Mouse (Mus musculus) embryonic fibroblast, embryonic 13.5 days (primary cell): Measurements from ENCODE around the gene Gca. TPM values are rescaled to one million over a fixed set of nuclear protein-coding genes. Genes with fewer than 3 reads are reported as not detected.

Source experiments
- H3K27ac ChIP-seq: 2 replicates; pipeline ENCODE4 v1.5.1; 2012; ENCODE audit warnings: low read length, control low read depth, inconsistent platforms; ENCODE audit not compliant: insufficient read depth
- H3K4me1 ChIP-seq: 2 replicates; pipeline ENCODE4 v1.6.1; 2011; ENCODE audit warnings: low read length; ENCODE audit not compliant: control insufficient read depth, insufficient read depth
- H3K4me3 ChIP-seq: 2 replicates; pipeline ENCODE4 v1.5.1; 2011; ENCODE audit warnings: mild to moderate bottlenecking, control low read depth, low read length; ENCODE audit not compliant: insufficient read depth
- CTCF ChIP-seq: IDR thresholded peaks from 2 replicates; pipeline ENCODE4 v1.5.1; 2011; ENCODE audit warnings: mild to moderate bottlenecking, control low read depth, low read length, moderate library complexity, borderline replicate concordance; ENCODE audit not compliant: insufficient read depth
- POLR2A ChIP-seq: IDR thresholded peaks from 2 replicates; pipeline ENCODE4 v1.6.1; 2011; ENCODE audit warnings: low read depth, mild to moderate bottlenecking, control low read depth, low read length, moderate library complexity
- polyA plus RNA-seq: library from polyadenylated mRNA; stranded (reverse); fragments of >200 nt; gene quantifications from 2 replicates; pipeline ENCODE4 v1.2.4, GENCODE M21; 2011; ENCODE audit warnings: low read depth; ENCODE audit not compliant: missing spikeins, insufficient read length

Gca gene
- polyA plus RNA-seq, 1 experiment = 7.7 TPM

DNA sequence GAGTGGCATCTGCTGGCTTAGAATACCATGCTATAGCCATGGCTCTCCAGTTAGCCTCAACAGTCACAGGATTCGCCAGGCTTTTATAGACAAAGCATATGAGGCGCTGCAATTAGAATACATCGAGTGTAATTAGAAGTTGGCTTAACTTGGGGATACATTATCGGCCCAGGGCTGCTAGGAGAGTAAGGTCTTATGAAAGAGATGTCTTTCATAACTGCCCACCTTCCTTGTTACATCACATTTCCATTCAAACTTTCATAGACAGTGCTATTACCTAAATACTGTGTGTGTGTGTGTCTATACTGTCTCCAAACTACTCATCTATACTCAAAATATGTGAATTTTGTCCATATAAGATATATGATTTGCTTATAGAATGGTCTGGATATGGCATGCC lies 51.2 kb downstream of the Gca start:
- Histone ChIP-seq H3K4me3 (no peak overlapping the region), H3K27ac (no peak overlapping the region), H3K4me1 (no peaks in the 10 kb centered on the region)
- no peak for TF ChIP-seq POLR2A
- TF ChIP-seq CTCF = no peak

DNA sequence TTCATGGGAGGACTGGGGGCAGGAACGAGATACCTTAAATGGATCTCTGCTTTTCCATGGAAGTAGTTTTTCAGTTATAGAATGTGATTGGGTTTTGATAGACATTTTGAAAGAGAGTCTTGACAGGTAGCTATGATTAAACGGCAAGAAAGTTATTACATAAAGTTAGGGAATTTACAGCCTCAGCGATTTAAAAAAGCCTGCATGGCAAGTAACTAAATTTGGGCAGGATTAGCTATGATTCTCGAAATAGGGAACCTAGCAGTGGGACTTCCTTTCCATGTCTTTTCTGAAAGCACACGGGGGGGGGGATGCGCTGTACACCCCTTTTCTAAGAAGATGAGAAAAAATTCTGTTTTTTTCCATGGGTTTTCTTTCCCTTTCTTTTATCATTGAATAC lies 53.2 kb downstream of the Gca start:
- Histone ChIP-seq H3K27ac (no peak overlapping the region), H3K4me3 (no peak overlapping the region), H3K4me1 (no peaks in the 10 kb centered on the region)
- no peak for TF ChIP-seq POLR2A
- no peak for TF ChIP-seq CTCF

DNA sequence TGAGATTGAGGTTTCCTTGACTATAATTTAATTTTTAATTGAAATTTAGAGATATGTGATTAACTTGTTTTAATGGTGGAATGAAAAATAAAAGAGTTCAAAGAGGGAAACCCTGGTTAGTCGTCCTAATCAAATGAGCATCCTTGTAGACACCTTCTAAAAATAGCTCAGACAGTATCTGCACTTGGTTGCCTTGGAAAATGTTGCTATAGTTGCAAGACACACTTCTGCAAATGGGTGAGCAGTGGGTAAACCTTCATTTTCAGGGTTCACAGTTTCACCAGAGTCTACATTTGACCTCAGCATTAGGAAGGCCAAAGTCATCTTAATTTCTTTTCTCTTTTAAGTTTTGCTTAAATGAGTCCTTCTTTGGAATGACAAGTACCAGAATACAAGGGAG lies 54.3 kb downstream of the Gca start:
- H3K27ac ChIP-seq = no peak overlapping the region

DNA sequence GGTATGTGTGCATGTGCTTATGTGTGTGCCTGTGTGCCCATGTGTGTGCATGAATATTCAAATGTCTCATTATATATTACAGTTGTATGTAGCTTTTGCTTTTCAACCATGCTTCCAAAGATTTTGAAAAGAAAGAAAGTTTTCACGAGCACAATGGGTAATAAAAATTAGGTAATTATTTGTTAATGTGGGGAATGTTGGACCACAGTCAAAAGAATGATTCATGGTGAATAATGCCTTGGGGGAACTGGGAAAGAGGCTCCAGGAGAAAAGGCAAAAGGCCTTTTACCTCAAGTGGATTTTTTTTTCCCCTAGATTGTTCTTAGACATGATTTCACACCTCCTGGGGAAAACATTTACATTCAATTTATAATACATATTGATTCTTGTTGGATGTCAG lies 61.9 kb downstream of the Gca start:
- Histone ChIP-seq H3K4me3 (no peak overlapping the region), H3K4me1 (peaks cover 2% of the 10 kb centered on the region), H3K27ac (peak overlapping the region; percentile 57; the same call in 1 of the 2 replicates)
- TF ChIP-seq POLR2A (no peak), CTCF (no peak)

More for the DNA sequence above, 54.3 kb downstream of the Gca start:
- TF ChIP-seq CTCF (no peak), POLR2A (no peak)
- Histone ChIP-seq H3K4me3 (no peak overlapping the region), H3K4me1 (no peaks in the 10 kb centered on the region)

DNA sequence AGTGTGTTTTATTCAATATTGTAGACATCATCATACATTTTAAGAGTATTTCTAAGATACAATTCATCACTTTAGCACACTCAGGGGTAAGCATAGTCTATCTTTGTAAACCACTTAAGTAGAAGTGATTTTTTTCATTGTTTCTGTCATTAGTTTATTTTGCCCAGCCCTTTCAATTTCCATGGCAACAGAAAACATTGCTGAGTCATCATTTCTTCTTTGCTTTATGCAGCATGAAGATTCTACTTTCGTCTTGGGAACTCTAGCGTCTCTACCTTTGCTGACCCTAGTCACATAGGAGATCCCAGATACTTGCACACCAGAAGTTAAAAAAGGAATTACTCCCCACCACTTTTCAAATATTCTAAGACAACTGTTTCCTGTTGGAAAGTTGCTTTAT lies 63.6 kb downstream of the Gca start:
- TF ChIP-seq POLR2A = no peak
- no peak for TF ChIP-seq CTCF
- peaks cover 2% of the 10 kb centered on the region for H3K4me1 ChIP-seq
- H3K27ac ChIP-seq = no peak overlapping the region
- H3K4me3 ChIP-seq = no peak overlapping the region

DNA sequence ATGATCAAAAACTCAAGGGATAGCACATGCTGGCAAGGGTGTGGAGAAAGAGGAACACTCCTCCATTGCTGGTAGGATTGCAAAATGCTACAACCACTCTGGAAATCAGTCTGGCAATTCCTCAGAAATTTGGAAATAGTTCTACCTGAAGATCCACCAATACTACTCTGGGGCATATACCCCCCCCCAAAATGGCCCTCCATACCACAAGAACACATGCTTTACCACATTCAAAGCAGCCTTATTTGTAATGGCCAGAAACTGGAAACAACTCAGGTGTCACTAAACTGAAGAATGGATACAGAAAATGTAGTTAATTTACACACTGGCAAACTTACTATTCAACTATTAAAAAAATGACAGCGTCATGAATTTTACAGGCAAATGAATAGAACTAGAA lies 66.6 kb downstream of the Gca start:
- no peak for TF ChIP-seq CTCF
- TF ChIP-seq POLR2A = no peak
- H3K4me3 ChIP-seq = no peak overlapping the region
- no peak overlapping the region for H3K27ac ChIP-seq
- H3K4me1 ChIP-seq = peaks cover 2% of the 10 kb centered on the region

DNA sequence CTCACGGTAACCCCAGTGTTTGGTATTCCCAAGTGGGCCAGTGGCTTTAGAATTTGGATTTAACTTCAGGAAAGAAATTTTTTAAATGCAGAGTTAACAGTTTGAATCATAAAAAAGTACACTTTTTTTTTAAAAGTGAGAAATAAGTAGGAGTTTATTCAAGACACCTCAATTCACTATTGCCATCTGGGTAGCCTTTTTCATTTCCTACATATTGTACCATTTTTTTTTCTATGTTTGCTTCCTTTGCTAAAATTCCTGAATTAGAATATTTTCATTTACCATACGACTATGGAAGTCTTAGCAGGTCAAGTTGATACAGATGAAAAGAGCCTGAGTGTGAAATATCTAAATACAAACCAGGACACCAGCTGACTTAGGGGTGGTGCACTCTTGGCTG lies 79.0 kb downstream of the Gca start:
- H3K4me3 ChIP-seq = no peak overlapping the region
- H3K27ac ChIP-seq = no peak overlapping the region
- H3K4me1 ChIP-seq = no peaks in the 10 kb centered on the region
- TF ChIP-seq CTCF = no peak
- no peak for TF ChIP-seq POLR2A

Other genes with a start within 250 kb of the Gca start
- not detected in 2 replicates for gene Gcg, start 180.6 kb upstream of the Gca start, polyA plus RNA-seq
- 23.1 and 38.9 TPM in 2 replicates for gene Fap, start 90.2 kb upstream of the Gca start, polyA plus RNA-seq
- gene Ifih1, start 18.0 kb upstream of the Gca start, polyA plus RNA-seq = 9.2 and 10.8 TPM in 2 replicates